Mouse (Mus musculus) liver, postnatal 0 days (tissue): ENCODE data around the gene Dct.

Experiments
- CTCF ChIP-seq: sonication (generic); IDR thresholded peaks from 2 replicates; pipeline ENCODE4 v1.5.1; 2016; ENCODE audit warnings: antibody characterized with exemption, low read depth
- EP300 ChIP-seq: IDR thresholded peaks from 2 replicates; pipeline ENCODE4 v1.6.1; 2016; ENCODE audit warnings: antibody characterized with exemption, low read depth, mild to moderate bottlenecking

- TF ChIP-seq CTCF (no peak), EP300 (no peak)
Observed at GRCm38 (mm10) chr14:118013237-118013636, 38.8 kb downstream of the Dct start.
